Mouse (Mus musculus) megakaryocyte, adult 5-6 weeks (primary cell): ENCODE results near the gene Maff. TPM values are rescaled to one million over a fixed set of nuclear protein-coding genes. Genes with fewer than 3 reads are reported as not detected.

Source experiments
- ATAC-seq: 2 replicates; pipeline ENCODE4 v1.8.0; 2016; ENCODE audit warnings: mild to moderate bottlenecking, inconsistent platforms; ENCODE audit not compliant: poor library complexity, severe bottlenecking
- total RNA-seq, 2 experiments: library from RNA; stranded (forward) in 1 of 2; stranded (reverse) in 1 of 2; fragments of 153-499, 151-499 nt in 1 of 2; fragments of 221-1000, 200-1000 nt in 1 of 2; gene quantifications; 2 replicates each; pipeline versions ENCODE4 v1.2.3 to v1.2.4; 2015 to 2017

The Maff gene
- total RNA-seq, 2 experiments from 2014 or later, result 1.4 to 5.4 TPM

DNA sequence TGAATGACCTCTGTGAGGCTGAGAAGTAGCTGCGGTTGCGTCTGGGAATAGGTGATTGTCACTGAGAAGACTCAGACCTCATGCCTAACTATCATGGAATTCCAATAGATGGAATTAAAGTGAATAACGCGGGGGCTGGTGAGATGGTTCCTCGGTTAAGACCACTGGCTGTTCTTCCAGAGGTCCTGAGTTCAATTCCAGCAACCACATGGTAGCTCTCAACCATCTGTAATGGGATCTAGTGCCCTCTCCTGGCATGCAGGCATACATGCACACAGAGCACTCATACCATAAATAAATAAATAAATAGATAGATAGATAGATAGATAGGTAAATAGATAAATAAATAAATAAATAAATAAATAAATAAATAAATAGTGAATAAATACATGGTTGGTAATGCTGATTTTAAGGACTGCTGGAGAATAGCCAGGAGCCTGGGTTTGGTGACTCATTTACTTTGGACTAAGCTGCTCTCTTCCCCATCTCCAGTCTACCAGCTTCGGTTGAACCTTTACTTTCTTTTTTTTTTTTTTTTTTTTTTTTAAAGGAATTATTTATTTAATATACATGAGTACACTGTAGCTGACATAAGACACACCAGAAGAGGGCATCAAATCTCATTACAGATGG, 17.0 kb upstream of the Maff start:
- ATAC-seq, result no peak

DNA sequence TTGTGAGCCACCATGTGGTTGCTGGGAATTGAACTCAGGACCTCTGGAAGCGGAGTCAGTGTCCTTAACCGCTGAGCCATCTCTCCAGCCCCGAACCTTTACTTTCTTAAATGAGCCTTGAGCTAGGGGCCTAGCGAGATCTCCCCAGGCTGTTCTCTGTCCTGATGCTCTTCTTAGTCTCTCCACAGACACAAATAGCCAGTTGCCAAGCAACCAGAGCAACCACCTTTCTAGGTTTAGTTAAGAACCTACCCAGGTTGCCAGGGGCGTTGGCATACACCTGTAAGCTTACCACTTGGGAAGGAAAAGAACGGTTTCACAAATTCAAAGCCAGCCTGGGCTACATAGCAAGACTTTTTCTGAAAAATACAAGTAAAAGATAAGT, 16.4 kb upstream of the Maff start:
- ATAC-seq, result no peak

DNA sequence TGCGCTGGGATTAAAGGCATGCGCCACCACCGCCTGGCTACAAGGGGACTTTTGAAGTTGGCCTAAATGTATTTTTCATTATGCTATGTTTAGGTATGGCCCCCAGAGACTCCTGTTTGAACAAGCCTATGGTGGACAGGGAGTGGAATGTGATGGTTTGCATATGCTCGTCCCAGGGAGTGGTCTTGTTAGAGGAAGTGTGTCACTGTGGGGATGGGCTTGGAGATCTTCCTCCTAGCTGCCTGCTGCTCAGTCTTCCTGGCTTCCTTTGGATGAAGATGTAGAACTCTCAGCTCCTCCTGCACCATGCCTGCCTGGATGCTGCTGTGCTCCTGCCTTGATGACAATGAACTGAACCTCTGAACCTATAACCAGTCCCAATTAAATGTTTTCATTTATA, 15.9 kb upstream of the Maff start:
- ATAC-seq, result no peak

DNA sequence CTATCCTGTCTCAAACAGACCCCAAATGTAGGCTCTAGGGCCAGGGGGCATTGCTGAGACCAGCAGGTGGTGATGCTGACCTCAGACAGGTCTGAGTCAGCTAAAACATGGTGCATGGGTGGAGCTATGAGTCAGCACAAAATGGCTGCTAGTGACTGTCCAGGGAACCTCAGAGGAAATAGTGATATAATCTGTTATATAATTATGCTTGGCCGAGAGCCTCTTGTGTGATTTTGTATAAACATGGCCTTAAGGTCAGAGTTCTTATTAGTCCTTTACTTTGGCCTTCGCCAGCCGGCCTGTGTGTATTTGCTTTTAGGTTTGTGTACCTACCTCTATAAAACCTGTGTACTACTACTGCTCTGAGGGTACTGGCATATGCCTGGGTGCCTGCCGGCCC, 13.0 kb upstream of the Maff start:
- no peak for ATAC-seq

DNA sequence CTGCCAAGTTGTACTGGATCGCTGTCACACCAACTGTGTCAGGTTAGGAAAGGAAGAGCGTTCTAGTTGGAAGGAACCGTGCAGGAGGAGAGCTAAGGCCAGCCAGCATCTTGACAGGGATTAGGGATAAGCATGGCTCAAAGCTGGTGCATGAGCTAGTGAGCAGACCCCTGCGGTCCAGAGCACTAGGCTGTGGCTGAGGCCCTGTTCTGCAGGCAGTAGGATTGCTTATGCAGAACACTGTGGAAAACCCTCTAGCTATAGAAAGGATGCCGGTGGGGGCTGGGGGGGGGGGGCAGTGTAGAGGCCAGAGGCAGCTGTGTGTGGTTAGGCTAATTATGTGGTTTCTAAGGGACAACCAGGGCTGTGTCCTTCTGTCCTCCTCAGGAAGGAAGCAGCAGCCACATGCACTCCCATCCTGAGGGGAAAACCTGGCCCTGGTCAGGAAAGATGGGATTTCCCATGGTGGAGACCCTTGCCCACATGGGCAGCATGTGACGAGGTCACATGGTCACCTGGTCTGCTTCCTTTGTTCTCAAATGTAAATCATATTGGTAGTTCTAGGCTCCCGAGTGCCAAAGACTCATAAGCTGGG, 11.3 kb upstream of the Maff start:
- ATAC-seq, result no peak

DNA sequence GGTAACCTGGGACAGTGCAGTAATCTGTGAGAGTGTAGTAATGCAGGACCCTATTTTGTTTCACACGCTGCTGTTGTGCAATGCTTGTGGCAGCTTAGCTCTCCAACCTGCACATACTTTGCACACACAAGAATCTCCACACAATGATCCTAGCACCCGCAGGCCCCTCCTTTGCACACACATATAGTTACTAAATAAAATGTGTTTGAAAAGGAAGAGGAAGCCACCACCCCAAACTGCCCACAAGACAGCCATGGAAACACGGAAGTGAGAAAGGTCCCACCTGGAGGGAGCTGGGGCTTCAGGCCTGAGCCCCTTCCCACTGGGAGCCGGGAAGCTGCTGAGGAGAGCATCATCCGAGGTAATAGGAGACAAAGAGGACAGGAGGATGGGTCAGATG, 7.4 kb upstream of the Maff start:
- peak; percentile 68 for ATAC-seq

DNA sequence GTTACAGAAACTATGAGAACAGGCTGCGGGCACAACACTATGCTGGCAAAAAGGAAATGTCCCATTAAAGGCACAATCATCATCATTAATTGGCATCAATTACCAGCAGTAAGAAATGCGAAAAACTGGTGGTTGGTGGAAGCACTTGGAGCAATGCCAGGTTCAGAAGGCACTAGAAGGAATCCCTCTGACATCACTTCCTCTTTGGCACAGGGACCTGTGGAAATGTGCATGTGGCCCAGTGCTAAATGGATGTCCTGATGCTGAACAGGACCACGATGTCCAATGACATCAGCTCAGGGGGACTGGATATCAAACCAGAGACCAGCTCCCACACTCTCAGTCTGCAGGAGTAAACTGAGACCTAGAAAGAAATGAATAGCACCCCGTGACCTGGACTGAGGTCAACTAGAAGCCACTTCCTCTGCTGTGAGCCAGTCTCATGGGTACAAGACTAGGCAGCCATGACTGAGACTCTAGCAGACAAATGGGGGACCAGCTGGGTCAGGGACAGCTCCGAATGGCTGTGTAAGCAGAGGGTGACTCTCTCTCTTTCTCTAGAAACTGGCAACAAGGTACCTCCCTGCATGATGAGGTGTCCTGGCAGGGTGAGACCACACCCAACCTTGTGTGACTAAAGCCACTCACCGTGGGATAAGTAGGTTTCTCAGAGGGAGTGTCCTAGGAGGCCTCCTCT, 3.6 kb upstream of the Maff start:
- ATAC-seq, result no peak

DNA sequence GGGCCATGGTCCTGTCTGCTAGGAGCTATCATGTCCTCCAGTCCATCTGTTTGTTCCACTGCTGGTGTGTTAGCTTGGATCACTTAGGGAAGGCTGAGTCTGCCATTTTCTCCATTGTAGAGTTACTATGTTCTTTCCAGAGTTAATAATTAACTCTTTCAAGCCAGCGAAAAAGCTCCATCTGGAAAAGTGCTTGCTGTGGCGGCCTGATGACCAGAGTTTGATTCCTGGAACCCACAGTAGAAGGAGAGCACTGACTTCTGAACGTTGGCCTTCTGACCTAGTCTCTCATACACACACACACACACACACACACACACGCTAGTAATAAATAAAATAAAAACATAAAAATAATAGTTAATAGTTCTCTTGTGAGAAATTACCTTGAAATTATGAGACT, 1.8 kb upstream of the Maff start:
- ATAC-seq, result no peak

DNA sequence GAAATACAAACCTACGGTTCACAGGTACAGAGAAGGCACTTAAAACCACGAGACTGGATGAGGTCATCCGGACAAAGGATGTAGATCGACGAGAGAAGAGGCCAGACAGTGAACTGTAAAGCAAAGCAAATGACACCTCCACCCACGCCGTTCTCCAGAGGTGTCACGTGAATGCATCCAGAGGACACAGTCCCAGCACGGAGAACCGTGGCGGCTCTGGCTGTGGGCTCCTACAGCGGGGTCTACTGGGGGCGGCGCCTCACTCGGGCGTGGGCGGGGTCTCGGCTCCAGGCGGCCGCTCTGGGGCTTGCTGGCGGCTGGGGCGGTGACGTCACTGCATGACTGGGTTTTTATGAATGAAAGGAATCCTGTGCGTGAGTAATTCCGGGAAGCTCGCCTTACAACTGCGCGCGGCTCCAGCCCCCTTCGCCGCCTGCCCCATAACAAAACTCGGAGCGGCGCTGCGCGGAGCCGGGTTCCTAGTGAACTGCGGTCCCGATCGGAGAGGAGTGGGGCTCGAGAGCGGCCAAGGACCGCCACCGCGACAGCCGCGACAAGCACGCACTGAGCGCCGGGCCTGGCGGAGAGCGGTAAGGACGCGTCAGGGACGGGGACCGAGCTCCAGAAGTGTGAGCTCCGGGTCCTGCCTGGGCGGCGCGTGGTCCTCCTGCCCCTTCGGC, 884 bp downstream of the Maff start:
- ATAC-seq, result peak; percentile 43

DNA sequence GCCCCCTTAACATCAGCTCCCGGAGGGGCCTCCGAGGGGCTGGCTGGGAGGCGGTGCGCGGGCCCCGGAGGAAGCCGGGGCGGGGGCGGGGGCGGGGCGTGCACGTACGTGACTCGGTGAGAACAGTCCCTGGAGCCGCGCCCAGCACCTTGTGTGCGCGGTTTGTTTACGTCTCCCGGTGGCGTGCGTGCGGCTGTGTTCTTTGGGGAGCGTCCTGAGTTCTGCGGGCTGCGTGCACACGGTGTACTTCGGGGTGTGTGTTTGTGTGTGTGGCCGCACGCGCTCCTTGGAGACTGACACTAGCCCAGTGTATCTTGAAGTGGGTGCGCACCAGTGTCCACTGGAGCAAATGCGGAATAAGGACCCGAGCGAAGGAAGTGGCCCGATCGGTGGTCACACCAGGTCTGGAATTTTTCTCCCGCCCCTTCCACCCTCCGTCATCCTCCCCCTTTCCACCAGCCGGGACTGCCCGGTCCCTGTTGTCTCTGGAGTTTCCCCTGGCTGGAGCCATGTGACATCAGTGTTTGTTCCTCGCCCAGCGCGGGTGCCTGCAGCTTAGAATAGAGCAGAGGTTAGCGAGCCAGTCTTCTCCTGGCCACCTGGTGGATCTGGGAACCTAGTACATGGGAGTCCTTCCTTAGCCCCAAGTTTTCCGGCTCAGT, 1.6 kb downstream of the Maff start:
- peak; percentile 65 for ATAC-seq

DNA sequence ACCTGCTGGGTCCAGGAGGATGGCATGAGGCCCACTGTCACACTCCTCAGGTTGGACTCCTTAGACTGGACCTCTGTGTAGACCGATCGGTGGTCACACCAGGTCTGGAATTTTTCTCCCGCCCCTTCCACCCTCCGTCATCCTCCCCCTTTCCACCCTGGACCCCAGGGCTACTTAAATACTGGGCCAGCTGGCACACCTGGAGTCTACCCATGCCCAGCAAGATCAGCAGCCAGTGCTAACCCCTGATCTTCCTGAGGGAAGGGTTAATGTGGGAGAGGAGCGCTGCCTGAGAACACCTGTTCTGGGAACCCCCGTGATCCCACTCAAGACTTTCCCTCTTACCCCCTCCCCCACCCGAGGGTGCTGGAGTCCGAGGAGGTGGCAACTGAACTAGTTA, 2.2 kb downstream of the Maff start:
- ATAC-seq, result no peak

DNA sequence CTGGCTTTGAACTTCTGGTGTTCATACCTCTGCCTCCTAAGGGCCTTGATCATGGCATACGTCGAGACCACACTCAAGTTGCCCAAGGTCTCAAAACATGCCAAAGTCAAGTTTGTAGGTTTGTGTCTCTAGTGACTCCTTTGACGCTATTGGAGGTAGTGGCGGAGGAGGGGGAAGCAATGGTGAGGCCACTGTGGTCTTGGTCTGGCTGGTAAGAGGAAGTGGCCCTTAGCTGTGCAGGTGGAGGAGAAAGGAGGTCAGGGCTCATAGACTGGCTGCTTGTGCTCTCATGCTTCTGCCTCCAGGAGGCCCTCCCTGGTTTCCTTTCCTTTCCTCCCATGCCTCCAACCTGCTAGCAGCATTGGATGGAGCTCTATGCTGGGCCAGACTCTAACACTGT, 4.4 kb downstream of the Maff start:
- ATAC-seq, result peak; percentile 43

DNA sequence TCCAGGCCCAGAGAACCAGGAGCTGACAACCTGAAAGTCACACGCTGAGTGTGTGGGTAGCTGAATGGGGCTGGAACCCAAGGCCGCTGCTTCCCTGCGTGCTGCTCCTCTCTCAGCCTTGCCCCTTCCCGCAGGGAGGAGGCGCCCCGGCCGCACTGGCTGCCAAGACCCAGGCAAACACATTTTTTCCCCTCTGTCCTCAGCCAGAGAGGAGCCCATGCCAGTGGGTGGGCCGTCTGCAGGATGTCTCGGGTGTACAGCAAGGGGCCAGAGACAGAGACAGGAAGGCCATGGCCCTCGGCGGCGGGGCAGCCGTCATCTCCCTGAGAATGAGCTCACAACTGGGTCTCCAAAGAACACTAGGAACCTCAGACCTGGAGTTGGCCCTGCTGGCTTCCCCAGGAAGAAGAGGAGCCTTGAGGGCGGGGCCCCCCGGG, 4.9 kb downstream of the Maff start:
- ATAC-seq, result no peak

DNA sequence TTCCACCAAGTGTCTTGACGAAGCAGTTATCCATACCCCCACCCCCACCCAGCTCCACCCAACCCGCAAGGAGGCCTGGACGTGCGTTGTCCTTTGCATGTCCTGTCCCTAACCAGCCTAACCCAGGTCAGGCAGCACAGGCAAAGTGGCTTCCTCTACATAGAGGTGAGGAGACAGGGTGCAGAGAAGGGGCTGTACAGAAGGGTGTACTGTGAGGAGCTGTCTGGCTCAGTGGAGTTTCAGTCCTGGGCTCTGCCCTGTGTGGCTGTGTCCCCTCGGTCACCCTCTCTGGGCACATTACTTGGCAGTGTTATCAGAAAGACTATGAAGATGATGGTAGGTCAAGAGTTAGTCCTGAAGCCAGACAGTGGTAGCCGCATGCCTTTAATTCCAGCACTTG, 6.1 kb downstream of the Maff start:
- no peak for ATAC-seq

DNA sequence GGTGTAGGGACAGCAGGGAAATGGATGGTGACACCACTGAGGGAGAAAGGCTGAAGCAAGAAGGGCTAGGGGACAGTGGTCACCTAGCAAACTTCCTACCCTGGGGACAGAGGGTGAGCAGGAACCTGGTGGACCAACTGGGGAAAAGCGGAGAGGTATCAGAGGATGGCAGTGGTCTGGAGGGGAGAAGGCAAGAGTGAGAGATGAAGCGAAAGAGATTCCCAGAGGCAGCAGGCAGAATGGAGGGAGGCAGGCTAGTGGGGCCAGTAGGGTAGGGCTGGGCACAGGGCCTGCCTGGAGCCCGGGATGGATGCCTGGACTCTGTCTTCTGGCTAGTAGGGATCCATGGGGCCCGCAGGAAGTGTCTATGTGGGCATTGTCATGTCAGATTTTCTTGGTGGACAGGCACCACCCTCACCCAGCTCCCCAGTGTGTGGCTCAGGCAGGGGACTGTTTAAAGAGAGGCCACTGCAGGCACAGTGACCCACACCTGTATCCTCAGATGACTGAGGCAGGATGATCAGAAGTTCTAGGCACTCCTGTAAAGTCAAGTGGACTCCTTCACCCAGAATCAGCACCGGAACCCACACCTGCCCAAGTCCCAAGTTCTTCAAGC, 7.4 kb downstream of the Maff start:
- no peak for ATAC-seq

DNA sequence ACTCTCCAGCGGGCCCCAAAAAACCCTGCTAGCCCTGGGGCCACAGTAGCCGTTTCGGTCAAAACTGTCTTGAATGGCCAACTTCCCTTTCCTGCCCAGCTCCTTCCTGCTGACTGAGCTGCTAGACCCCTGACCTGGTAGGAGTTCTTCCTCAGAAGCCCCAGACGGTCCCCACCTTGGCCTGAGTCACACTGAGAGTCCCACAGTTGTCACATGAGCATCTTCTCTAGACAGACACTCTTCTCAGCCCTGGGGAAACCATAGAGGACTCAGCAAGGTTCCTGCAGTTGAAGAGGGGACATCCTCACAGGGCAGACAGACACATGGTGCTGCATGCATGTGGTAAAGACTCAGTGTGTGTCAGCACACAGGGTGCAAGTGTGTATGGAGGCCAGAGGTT, 8.2 kb downstream of the Maff start:
- ATAC-seq, result no peak

DNA sequence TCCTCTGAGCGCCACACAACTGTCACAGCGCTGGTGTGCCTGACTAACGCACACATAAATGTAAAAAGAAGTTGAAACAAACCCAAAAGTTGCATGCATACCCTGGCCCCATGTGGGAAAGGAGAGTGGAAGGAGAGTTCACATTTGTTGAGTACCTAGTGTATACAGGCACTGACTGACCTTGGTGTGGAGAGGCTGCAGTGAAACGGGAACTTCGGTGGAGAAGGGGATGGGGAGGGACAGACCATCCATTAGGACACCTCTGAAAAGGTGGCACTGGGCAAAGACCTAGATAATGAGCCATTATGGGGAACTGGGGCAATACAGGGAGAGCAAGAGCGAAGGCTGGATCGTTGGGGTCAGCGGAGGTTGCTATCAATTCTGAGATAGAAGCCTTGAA, 10.1 kb downstream of the Maff start:
- ATAC-seq, result no peak

DNA sequence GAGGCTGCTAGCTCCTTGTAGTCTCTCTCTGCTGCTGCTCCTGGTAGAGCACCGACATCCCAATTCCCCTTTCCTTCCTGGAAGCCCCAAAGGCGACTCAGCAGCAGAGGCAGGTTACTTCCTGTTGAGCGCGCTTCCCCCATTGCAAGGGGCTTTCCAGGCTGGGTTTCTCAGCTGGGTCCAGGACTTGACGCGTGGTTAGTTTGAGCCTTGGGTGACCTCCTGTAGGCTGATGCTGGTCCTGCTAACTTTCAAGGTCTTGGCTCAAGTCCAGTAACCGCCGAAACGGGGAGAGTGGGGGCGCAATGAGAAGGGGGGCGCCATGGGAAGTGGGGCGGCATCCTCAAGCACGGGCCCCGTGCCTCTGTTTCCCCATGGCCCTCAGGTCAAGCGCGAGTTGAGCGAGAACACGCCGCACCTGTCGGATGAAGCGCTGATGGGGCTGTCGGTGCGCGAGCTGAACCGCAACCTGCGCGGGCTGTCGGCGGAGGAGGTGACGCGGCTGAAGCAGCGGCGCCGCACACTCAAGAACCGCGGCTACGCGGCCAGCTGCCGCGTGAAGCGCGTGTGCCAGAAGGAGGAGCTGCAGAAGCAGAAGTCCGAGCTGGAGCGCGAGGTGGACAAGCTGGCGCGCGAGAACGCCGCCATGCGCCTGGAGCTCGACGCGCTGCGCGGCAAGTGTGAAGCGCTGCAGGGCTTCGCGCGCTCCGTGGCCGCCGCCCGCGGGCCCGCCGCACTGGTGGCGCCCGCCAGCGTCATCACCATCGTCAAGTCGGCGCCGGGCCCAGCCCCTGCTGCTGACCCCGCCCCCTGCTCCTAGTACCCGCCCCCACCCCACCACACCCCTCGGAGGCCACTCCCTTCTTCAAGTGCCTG, 10.9 kb downstream of the Maff start:
- ATAC-seq, result peak; percentile 80

DNA sequence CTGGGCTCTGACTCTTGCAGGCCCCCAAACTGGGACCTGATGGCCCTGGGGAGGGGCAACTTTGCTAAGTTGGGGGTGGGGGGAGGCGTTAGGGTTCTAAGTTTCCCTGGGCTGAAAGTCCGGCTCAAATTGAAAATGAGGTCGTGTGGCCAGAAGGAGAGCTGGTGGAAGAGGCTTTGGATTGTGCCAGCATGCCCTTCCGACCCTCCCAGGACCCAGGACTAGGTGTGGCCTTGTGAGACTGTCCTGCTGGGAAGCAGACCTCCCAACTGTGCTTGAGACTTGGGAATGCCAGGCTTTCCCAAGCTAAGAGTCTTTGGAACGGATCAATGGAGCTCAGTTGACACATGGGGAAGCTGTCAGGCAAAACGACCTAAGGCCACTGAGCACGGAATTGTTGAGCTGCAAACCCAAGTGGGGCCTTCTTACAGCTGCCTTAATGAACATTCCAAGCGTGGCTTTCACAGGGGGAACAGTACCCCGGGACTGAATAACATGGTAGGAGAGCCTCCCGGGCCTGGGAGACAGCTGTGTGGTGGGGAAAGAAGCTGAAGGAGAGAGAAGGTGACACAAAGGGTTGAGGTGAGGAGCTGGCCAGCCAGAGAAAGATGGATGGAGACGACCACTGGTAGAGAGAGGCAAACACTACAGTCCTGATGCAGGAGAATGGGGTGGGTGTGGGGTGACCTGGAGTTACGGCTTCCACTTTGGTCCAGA, 11.7 kb downstream of the Maff start:
- ATAC-seq, result no peak
